Mouse (Mus musculus): ENCODE measurements at regions not wholly inside any gene's neighbourhood (a gene's known extent, or its start where the extent isn't known, plus 50 kb on each side); places are given as distances from the start of the nearest gene placed in this dataset.
"Not testable (repeated sequence)": the region's sequence is repeated elsewhere in the genome, so short reads cannot be mapped to it uniquely, and the experiment has no call there.

DNA sequence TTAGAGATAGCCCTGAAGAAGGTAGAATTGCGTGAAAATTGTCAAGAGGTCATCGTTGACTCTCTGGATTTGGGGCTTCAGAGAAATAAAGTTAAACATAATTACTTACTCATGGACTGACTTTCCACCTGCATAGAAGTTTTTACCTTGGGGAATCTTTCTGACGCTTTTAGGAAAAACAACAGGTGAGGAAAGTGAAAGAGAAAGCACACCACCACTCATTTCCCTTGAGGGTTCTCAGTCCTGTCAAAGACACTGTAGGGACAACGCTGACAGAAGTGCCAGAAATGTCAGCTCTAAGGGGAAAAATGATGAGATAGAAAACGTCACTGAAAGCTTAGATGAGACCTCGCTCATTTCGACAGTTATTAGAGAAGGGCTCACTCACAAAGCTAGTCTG lies 265.2 kb upstream of the Ubash3b start:
- Histone ChIP-seq H3K27ac (ENCODE audit: low read length) (no peak overlapping the region), H3K4me1 (ENCODE audit: control insufficient read depth, insufficient read depth, low read length) (no peaks in the 10 kb centered on the region), H3K27me3 (ENCODE audit: control insufficient read depth, insufficient read depth, low read length) (no peaks in the 10 kb centered on the region), H3K4me3 (ENCODE audit: low read depth, low read length) (no peak overlapping the region), H3K36me3 (ENCODE audit: control insufficient read depth, insufficient read depth, low read length) (no peaks in the 10 kb centered on the region), H3K9me3 (ENCODE audit: control insufficient read depth, low read depth, low read length) (no peaks in the 10 kb centered on the region), H3K9ac (replicated peaks; ENCODE audit: low read depth, low read length) (no peak overlapping the region), H3K4me2 (replicated peaks; ENCODE audit: low read depth, low read length) (no peak overlapping the region)
- WGBS: 89% methylated on average over 7 of the region's 7 CpGs
- ATAC-seq (ENCODE audit: insufficient number of reproducible peaks, insufficient read depth, low FRiP score, low read depth): no peak

DNA sequence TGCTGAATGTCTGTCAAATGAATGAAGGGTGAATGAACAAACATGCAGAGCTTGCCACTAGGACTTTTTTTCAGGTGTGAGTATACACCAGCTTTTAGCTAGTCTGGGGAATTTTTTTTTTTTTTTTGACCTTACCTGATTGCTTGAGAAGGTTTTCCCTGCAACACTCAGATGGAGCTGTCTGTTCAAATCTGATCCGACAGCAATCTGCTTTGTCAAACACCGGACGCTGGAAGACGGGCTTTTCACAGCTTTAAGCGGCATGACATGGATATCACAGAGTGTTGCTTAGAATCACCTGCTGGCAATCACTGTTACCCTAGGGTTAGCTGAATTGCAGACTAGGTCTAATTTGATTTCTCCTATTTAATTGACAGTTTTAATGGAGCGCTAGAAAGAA lies 263.7 kb upstream of the Ubash3b start:
- Histone ChIP-seq H3K27me3 (ENCODE audit: control insufficient read depth, insufficient read depth, low read length) (no peaks in the 10 kb centered on the region), H3K36me3 (ENCODE audit: control insufficient read depth, insufficient read depth, low read length) (no peaks in the 10 kb centered on the region), H3K27ac (ENCODE audit: low read length) (no peak overlapping the region), H3K9ac (replicated peaks; ENCODE audit: low read depth, low read length) (no peak overlapping the region), H3K4me1 (ENCODE audit: control insufficient read depth, insufficient read depth, low read length) (no peaks in the 10 kb centered on the region), H3K4me2 (replicated peaks; ENCODE audit: low read depth, low read length) (no peak overlapping the region), H3K9me3 (ENCODE audit: control insufficient read depth, low read depth, low read length) (no peaks in the 10 kb centered on the region), H3K4me3 (ENCODE audit: low read depth, low read length) (no peak overlapping the region)
- WGBS: 81% methylated on average over 6 of the region's 6 CpGs
- ATAC-seq (ENCODE audit: insufficient number of reproducible peaks, insufficient read depth, low FRiP score, low read depth): no peak

DNA sequence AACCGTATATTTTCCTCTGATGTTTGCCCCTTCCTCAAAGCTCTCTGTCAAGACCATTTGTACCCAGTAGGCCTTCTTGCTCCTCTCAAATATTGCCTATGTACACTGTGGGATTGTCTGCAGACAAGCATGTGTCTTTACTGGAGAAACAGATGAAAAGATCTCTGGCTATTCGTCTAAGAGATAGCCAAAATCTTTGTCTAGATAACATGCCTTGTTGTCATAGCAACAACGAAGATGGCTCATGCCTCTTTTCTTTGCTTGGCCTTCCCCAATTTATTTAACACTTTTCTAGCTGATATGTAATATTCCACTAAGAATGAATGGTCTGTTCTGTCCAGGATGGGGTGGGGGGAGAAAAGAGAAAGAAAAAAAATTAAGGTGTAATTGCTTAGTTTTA lies 252.3 kb upstream of the Ubash3b start:
- WGBS: 66% methylated on average over 3 of the region's 3 CpGs
- no peak for ATAC-seq (ENCODE audit: insufficient number of reproducible peaks, insufficient read depth, low FRiP score, low read depth)
- H3K4me1 ChIP-seq (ENCODE audit: control insufficient read depth, insufficient read depth, low read length): no peaks in the 10 kb centered on the region
- no peak overlapping the region for H3K4me2 ChIP-seq (replicated peaks; ENCODE audit: low read depth, low read length)
- H3K4me3 ChIP-seq (ENCODE audit: low read depth, low read length): no peak overlapping the region
- H3K36me3 ChIP-seq (ENCODE audit: control insufficient read depth, insufficient read depth, low read length): no peaks in the 10 kb centered on the region
- H3K9me3 ChIP-seq (ENCODE audit: control insufficient read depth, low read depth, low read length): no peaks in the 10 kb centered on the region
- H3K9ac ChIP-seq (replicated peaks; ENCODE audit: low read depth, low read length): no peak overlapping the region
- H3K27ac ChIP-seq (ENCODE audit: low read length): no peak overlapping the region
- H3K27me3 ChIP-seq (ENCODE audit: control insufficient read depth, insufficient read depth, low read length): no peaks in the 10 kb centered on the region

- H3K4me1 ChIP-seq (ENCODE audit: control insufficient read depth, insufficient read depth, low read length); H3K4me3 ChIP-seq (ENCODE audit: low read depth, low read length); H3K4me2 ChIP-seq (replicated peaks; ENCODE audit: low read depth, low read length); H3K36me3 ChIP-seq (ENCODE audit: control insufficient read depth, insufficient read depth, low read length); H3K27me3 ChIP-seq (ENCODE audit: control insufficient read depth, insufficient read depth, low read length); H3K27ac ChIP-seq (ENCODE audit: low read length); H3K9me3 ChIP-seq (ENCODE audit: control insufficient read depth, low read depth, low read length); ATAC-seq (ENCODE audit: insufficient number of reproducible peaks, insufficient read depth, low FRiP score, low read depth); H3K9ac ChIP-seq (replicated peaks; ENCODE audit: low read depth, low read length): not testable (repeated sequence)
These were observed 251.6 kb upstream of the Ubash3b start for GRCm38 (mm10) chr9:41413091-41413490.

DNA sequence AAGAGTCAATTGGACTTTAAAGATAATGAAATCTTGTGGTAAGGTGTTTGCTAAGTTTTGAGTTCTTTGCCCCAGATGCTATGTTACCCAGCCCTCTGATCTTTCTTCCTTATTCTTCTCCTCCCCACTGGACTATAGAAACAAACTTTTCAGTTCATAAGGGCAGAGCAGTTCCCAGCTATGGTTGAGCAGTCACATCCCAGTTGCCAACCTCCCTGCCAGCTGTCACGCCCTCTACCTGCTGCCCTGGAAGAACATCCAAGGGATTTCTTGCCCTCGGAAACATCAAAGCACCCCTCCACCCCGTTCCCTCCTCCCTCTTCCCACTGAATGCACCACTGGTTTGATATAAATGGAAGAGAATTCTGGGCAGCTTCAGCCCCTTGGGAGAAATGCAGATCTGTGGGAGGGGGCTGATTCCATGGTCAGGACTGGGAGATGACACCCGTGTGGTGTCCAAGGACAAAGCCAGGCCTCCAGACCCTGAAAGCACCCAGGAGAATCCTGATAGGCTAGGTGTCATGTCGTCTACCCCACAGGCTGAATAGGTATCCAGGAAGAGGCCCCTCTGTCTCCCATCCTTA lies 250.8 kb upstream of the Ubash3b start:
- no peaks in the 10 kb centered on the region for H3K4me1 ChIP-seq (ENCODE audit: control insufficient read depth, insufficient read depth, low read length)
- WGBS: 51% methylated on average over 5 of the region's 5 CpGs
- no peak for ATAC-seq (ENCODE audit: insufficient number of reproducible peaks, insufficient read depth, low FRiP score, low read depth)

DNA sequence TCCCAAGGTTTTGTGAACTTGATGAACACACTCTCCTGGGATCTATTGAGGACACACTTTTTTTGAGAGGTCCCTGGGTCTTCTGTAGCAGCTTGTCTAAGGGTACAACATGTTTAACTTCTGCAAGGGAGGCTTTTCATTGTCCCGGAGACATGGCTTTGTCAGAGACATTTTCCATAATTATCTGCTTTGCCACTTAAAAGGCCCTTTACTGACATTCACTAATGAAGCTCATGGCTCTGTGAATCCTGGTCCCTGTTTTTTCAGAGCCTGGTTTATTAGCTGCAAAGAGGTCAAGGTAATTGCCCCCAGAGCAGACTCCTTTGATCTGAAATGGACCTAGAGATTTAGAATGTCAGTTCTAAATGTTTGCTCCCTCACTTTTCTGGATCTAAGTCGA lies 246.8 kb upstream of the Ubash3b start:
- H3K4me2 ChIP-seq (replicated peaks; ENCODE audit: low read depth, low read length): no peak overlapping the region
- H3K27ac ChIP-seq (ENCODE audit: low read length): no peak overlapping the region
- H3K9ac ChIP-seq (replicated peaks; ENCODE audit: low read depth, low read length): no peak overlapping the region
- no peaks in the 10 kb centered on the region for H3K27me3 ChIP-seq (ENCODE audit: control insufficient read depth, insufficient read depth, low read length)
- no peak for ATAC-seq (ENCODE audit: insufficient number of reproducible peaks, insufficient read depth, low FRiP score, low read depth)
- no peaks in the 10 kb centered on the region for H3K36me3 ChIP-seq (ENCODE audit: control insufficient read depth, insufficient read depth, low read length)
- H3K4me3 ChIP-seq (ENCODE audit: low read depth, low read length): no peak overlapping the region
- H3K9me3 ChIP-seq (ENCODE audit: control insufficient read depth, low read depth, low read length): no peaks in the 10 kb centered on the region
- H3K4me1 ChIP-seq (ENCODE audit: control insufficient read depth, insufficient read depth, low read length): no peaks in the 10 kb centered on the region
- 36% methylated on average over 2 of the region's 2 CpGs for WGBS

More for the DNA sequence above, 250.8 kb upstream of the Ubash3b start:
- no peaks in the 10 kb centered on the region for H3K27me3 ChIP-seq (ENCODE audit: control insufficient read depth, insufficient read depth, low read length)
- no peaks in the 10 kb centered on the region for H3K36me3 ChIP-seq (ENCODE audit: control insufficient read depth, insufficient read depth, low read length)
- H3K9me3 ChIP-seq (ENCODE audit: control insufficient read depth, low read depth, low read length): no peaks in the 10 kb centered on the region
- no peak overlapping the region for H3K9ac ChIP-seq (replicated peaks; ENCODE audit: low read depth, low read length)
- no peak overlapping the region for H3K4me3 ChIP-seq (ENCODE audit: low read depth, low read length)
- H3K4me2 ChIP-seq (replicated peaks; ENCODE audit: low read depth, low read length): no peak overlapping the region
- no peak overlapping the region for H3K27ac ChIP-seq (ENCODE audit: low read length)

DNA sequence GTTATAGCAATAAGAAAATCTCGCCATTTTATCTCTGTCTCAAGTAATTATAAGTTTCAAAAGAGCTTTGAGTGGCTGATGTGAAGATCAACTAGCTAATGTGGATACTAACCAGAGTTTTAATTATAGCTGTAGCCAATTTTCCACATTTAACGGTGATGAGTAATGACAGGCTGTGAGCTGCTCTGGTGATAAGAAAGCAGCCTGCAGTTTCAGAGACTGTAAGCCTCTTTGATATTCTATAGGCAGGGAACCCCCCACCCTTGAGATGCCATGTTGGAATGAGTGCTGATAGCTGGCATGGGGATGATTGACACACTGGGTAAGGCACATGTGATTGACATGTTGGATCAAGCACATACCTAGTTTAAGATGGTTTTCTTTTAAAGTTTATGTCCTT lies 245.6 kb upstream of the Ubash3b start:
- H3K36me3 ChIP-seq (ENCODE audit: control insufficient read depth, insufficient read depth, low read length): no peaks in the 10 kb centered on the region
- H3K9me3 ChIP-seq (ENCODE audit: control insufficient read depth, low read depth, low read length): no peaks in the 10 kb centered on the region
- no peak overlapping the region for H3K4me2 ChIP-seq (replicated peaks; ENCODE audit: low read depth, low read length)
- H3K4me3 ChIP-seq (ENCODE audit: low read depth, low read length): no peak overlapping the region
- H3K4me1 ChIP-seq (ENCODE audit: control insufficient read depth, insufficient read depth, low read length): no peaks in the 10 kb centered on the region
- H3K27ac ChIP-seq (ENCODE audit: low read length): no peak overlapping the region
- no peak for ATAC-seq (ENCODE audit: insufficient number of reproducible peaks, insufficient read depth, low FRiP score, low read depth)
- no peak overlapping the region for H3K9ac ChIP-seq (replicated peaks; ENCODE audit: low read depth, low read length)
- no peaks in the 10 kb centered on the region for H3K27me3 ChIP-seq (ENCODE audit: control insufficient read depth, insufficient read depth, low read length)
- WGBS: 74% methylated on average over 2 of the region's 2 CpGs

GRCm38 (mm10) chr9:41402942-41403341 lies 241.4 kb upstream of the Ubash3b start:
- Histone ChIP-seq H3K9me3 (ENCODE audit: control insufficient read depth, low read depth, low read length) (no peaks in the 10 kb centered on the region), H3K9ac (replicated peaks; ENCODE audit: low read depth, low read length) (no peak overlapping the region), H3K36me3 (ENCODE audit: control insufficient read depth, insufficient read depth, low read length) (no peaks in the 10 kb centered on the region), H3K4me2 (replicated peaks; ENCODE audit: low read depth, low read length) (no peak overlapping the region), H3K27ac (ENCODE audit: low read length) (no peak overlapping the region), H3K4me1 (ENCODE audit: control insufficient read depth, insufficient read depth, low read length) (no peaks in the 10 kb centered on the region), H3K4me3 (ENCODE audit: low read depth, low read length) (no peak overlapping the region), H3K27me3 (ENCODE audit: control insufficient read depth, insufficient read depth, low read length) (no peaks in the 10 kb centered on the region)
- 89% methylated on average over 3 of the region's 3 CpGs for WGBS
- no peak for ATAC-seq (ENCODE audit: insufficient number of reproducible peaks, insufficient read depth, low FRiP score, low read depth)

GRCm38 (mm10) chr9:41400950-41401349 lies 239.5 kb upstream of the Ubash3b start:
- Histone ChIP-seq H3K4me3 (ENCODE audit: low read depth, low read length) (no peak overlapping the region), H3K36me3 (ENCODE audit: control insufficient read depth, insufficient read depth, low read length) (no peaks in the 10 kb centered on the region), H3K9ac (replicated peaks; ENCODE audit: low read depth, low read length) (no peak overlapping the region), H3K9me3 (ENCODE audit: control insufficient read depth, low read depth, low read length) (no peaks in the 10 kb centered on the region), H3K4me1 (ENCODE audit: control insufficient read depth, insufficient read depth, low read length) (no peaks in the 10 kb centered on the region), H3K4me2 (replicated peaks; ENCODE audit: low read depth, low read length) (no peak overlapping the region), H3K27me3 (ENCODE audit: control insufficient read depth, insufficient read depth, low read length) (no peaks in the 10 kb centered on the region), H3K27ac (ENCODE audit: low read length) (no peak overlapping the region)
- no peak for ATAC-seq (ENCODE audit: insufficient number of reproducible peaks, insufficient read depth, low FRiP score, low read depth)
- 77% methylated on average over 6 of the region's 6 CpGs for WGBS
